In the genomic region with DNA sequence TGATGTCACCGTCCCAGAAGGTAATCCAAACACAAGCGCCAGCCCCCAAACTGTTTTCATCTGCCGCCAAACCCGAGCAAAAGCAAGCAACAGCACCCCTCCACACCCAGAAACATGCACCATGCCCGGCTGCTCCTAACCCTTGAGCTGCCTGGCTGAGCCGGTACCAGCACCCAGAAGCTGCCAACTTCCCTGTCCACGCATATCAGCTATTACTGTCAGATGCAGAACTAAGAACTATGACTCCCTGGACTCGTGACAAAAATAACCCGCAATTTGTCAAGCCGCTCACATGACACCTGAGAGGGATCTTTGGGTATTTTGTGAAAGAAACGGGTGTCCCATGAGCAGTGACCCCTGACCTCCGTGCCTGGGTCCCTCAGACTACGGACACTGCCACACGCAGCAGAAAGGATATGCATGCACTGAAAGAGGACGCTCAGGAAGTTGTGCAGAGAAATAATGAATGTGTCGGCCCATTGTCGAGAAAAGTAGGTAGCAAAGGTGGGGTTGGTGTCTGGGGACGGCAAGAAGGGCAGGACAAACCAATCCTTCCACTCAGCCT, we compare ENCODE assay signal across 16 mouse cellular contexts. TPM values are rescaled to one million over a fixed set of nuclear protein-coding genes. Genes with fewer than 3 reads are reported as not detected.
A peak's percentile ranks its signal among the peaks of the same experiment; 100 is the strongest.
DNase-seq lines count a peak whose midpoint lies in the region; ATAC-seq lines count a peak whose summit lies in the region.
"Had no signal": no experiment of that assay in that cellular context is flagged by ENCODE, and none has a peak within 500 bp of the region (broad histone marks: within the 10 kb centered on the region; RNA-seq: fewer than 3 reads in every experiment).

No protein-coding gene starts in this region.

- WGBS in heart, embryonic 13.5 days = 78% methylated on average over 18 of the region's 18 CpGs
- WGBS in midbrain, embryonic 13.5 days = 90% methylated on average over 18 of the region's 18 CpGs
- 88% methylated on average over 18 of the region's 18 CpGs for WGBS in midbrain, embryonic 10.5 days

- DNase-seq in heart, postnatal 4 days = no peak
- no peak for DNase-seq in midbrain, embryonic 10.5 days (ENCODE audit: low spot score)
- peak; percentile 51 for DNase-seq in liver
- DNase-seq in gastrocnemius, postnatal 4 days (ENCODE audit: low spot score in 2 of 2) = no peak
- DNase-seq: adrenal gland, adult 2 months; embryo, embryonic 11 days; layer of hippocampus, postnatal 36 days; thymus, postnatal 14 days had no signal

- no peaks in the 10 kb centered on the region for H3K9me3 ChIP-seq in heart, embryonic 13.5 days
- H3K9me3 ChIP-seq in midbrain, embryonic 13.5 days = no peaks in the 10 kb centered on the region
- no peaks in the 10 kb centered on the region for H3K9me3 ChIP-seq in midbrain, embryonic 10.5 days (replicated peaks)
- H3K9me3 ChIP-seq: forebrain, embryonic 13.5 days had no signal

- no peak for ATAC-seq in heart, embryonic 13.5 days (ENCODE audit: extremely low read depth, insufficient number of reproducible peaks, low FRiP score, low TSS enrichment)
- no peak for ATAC-seq in midbrain, embryonic 13.5 days
- ATAC-seq in megakaryocyte-erythroid progenitor cell, adult 5-6 weeks (replicated peaks; ENCODE audit: low FRiP score, low TSS enrichment, poor library complexity, severe bottlenecking) = peak; percentile 5; the same call in 1 of the 2 replicates
- ATAC-seq: CD4-positive, CD25-positive, alpha-beta regulatory T cell, adult 4 months; forebrain, embryonic 13.5 days; Patski had no signal

- peaks cover 58% of the 10 kb centered on the region for H3K36me3 ChIP-seq in heart, embryonic 13.5 days
- H3K36me3 ChIP-seq in midbrain, embryonic 13.5 days = peaks cover 47% of the 10 kb centered on the region
- peaks cover 64% of the 10 kb centered on the region for H3K36me3 ChIP-seq in midbrain, embryonic 10.5 days

- peak overlapping the region; percentile 19; the same call in 1 of the 2 replicates for H3K4me2 ChIP-seq in heart, embryonic 13.5 days
- no peak overlapping the region for H3K4me2 ChIP-seq in midbrain, embryonic 13.5 days (replicated peaks)
- H3K4me2 ChIP-seq: forebrain, embryonic 13.5 days had no signal

- 0 out of 2 replicates have a peak overlapping the region, but pooled peaks have one; percentile 21 for H3K27ac ChIP-seq in heart, embryonic 13.5 days (replicated peaks)
- H3K27ac ChIP-seq in midbrain, embryonic 13.5 days = no peak overlapping the region
- H3K27ac ChIP-seq in midbrain, embryonic 10.5 days (replicated peaks) = no peak overlapping the region
- H3K27ac ChIP-seq: forebrain, embryonic 13.5 days had no signal

- 0 out of 2 replicates have a peak overlapping the region, but pooled peaks have one; percentile 9 for H3K9ac ChIP-seq in heart, embryonic 13.5 days
- 0 out of 2 replicates have a peak overlapping the region, but pooled peaks have one; percentile 23 for H3K9ac ChIP-seq in midbrain, embryonic 13.5 days (replicated peaks)
- H3K9ac ChIP-seq: forebrain, embryonic 13.5 days had no signal

- H3K4me1 ChIP-seq in heart, embryonic 13.5 days = peaks cover 59% of the 10 kb centered on the region
- peaks cover 22% of the 10 kb centered on the region for H3K4me1 ChIP-seq in midbrain, embryonic 13.5 days (replicated peaks)
- peaks cover 19% of the 10 kb centered on the region for H3K4me1 ChIP-seq in midbrain, embryonic 10.5 days

- no peaks in the 10 kb centered on the region for H3K27me3 ChIP-seq in heart, embryonic 13.5 days (replicated peaks)
- H3K27me3 ChIP-seq in midbrain, embryonic 13.5 days = no peaks in the 10 kb centered on the region
- no peaks in the 10 kb centered on the region for H3K27me3 ChIP-seq in midbrain, embryonic 10.5 days (ENCODE audit: low read depth, poor library complexity, severe bottlenecking)
- H3K27me3 ChIP-seq: forebrain, embryonic 13.5 days; Patski had no signal

- no peak overlapping the region for H3K4me3 ChIP-seq in heart, embryonic 13.5 days
- no peak overlapping the region for H3K4me3 ChIP-seq in midbrain, embryonic 13.5 days (replicated peaks)
- H3K4me3 ChIP-seq in midbrain, embryonic 10.5 days = no peak overlapping the region
- H3K4me3 ChIP-seq: forebrain, embryonic 13.5 days had no signal

RNA-seq across cellular contexts. Expression of a gene that starts 2.9 kb away (rescaled TPM):
- 9.4 and 11.2 TPM in 2 replicates for polyA plus RNA-seq in heart, embryonic 13.5 days (2015; fragmentation: Nextera tagmentation; extraction: Ambion mirVana)
- 10 to 100 TPM; 19.1 to 22.7 TPM for total RNA-seq in heart, postnatal 4 days (2021)
- polyA plus RNA-seq in midbrain, embryonic 13.5 days (2015; fragmentation: Nextera tagmentation; extraction: Ambion mirVana) = 12.0 and 13.9 TPM in 2 replicates
- 11.4 and 13.0 TPM in 2 replicates for polyA plus RNA-seq in midbrain, embryonic 10.5 days (2016; fragmentation: Nextera tagmentation; extraction: Ambion mirVana)
- 19.9 and 24.4 TPM in 2 replicates for total RNA-seq in megakaryocyte-erythroid progenitor cell, adult 5-6 weeks (2014; fragmentation: Nextera tagmentation)
- total RNA-seq in megakaryocyte-erythroid progenitor cell, adult 5-6 weeks (2017) = 24.4 and 37.8 TPM in 2 replicates
- 10 to 100 TPM; 17.5 to 18.7 TPM for total RNA-seq in gastrocnemius, postnatal 4 days (2021)

RNA-seq across cellular contexts. Expression of a gene that starts 12.2 kb away (rescaled TPM):
- not detected in 2 replicates for polyA plus RNA-seq in heart, embryonic 13.5 days (2015; fragmentation: Nextera tagmentation; extraction: Ambion mirVana)
- total RNA-seq in heart, postnatal 4 days (2021) = not detected
- not detected in 2 replicates for polyA plus RNA-seq in midbrain, embryonic 13.5 days (2015; fragmentation: Nextera tagmentation; extraction: Ambion mirVana)
- not detected in 2 replicates for polyA plus RNA-seq in midbrain, embryonic 10.5 days (2016; fragmentation: Nextera tagmentation; extraction: Ambion mirVana)
- not detected in 2 replicates for total RNA-seq in megakaryocyte-erythroid progenitor cell, adult 5-6 weeks (2014; fragmentation: Nextera tagmentation)
- not detected in 2 replicates for total RNA-seq in megakaryocyte-erythroid progenitor cell, adult 5-6 weeks (2017)
- not detected for total RNA-seq in gastrocnemius, postnatal 4 days (2021)
- total RNA-seq: adrenal gland, adult 2 months; layer of hippocampus, postnatal 36 days had no signal
- polyA plus RNA-seq: adrenal gland, adult 2 months; forebrain, embryonic 13.5 days; heart, embryonic 14.5 days; lung, embryonic 16.5 days; Patski had no signal

RNA-seq across cellular contexts. Expression of a gene that starts 29.9 kb away (rescaled TPM):
- 8.6 and 9.2 TPM in 2 replicates for polyA plus RNA-seq in heart, embryonic 13.5 days (2015; fragmentation: Nextera tagmentation; extraction: Ambion mirVana)
- total RNA-seq in heart, postnatal 4 days (2021) = 1 to 10 TPM; 5.5 to 6.7 TPM
- polyA plus RNA-seq in midbrain, embryonic 13.5 days (2015; fragmentation: Nextera tagmentation; extraction: Ambion mirVana) = 11.6 and 12.1 TPM in 2 replicates
- 17.0 and 17.7 TPM in 2 replicates for polyA plus RNA-seq in midbrain, embryonic 10.5 days (2016; fragmentation: Nextera tagmentation; extraction: Ambion mirVana)
- total RNA-seq in megakaryocyte-erythroid progenitor cell, adult 5-6 weeks (2014; fragmentation: Nextera tagmentation) = 12.3 and 27.8 TPM in 2 replicates
- 5.6 and 8.5 TPM in 2 replicates for total RNA-seq in megakaryocyte-erythroid progenitor cell, adult 5-6 weeks (2017)
- total RNA-seq in gastrocnemius, postnatal 4 days (2021) = 1 to 10 TPM; 7.9 TPM

RNA-seq across cellular contexts. Expression of a gene that starts 44.8 kb away (rescaled TPM):
- 0.92 and 1.5 TPM in 2 replicates for polyA plus RNA-seq in heart, embryonic 13.5 days (2015; fragmentation: Nextera tagmentation; extraction: Ambion mirVana)
- total RNA-seq in heart, postnatal 4 days (2021) = 10 to 100 TPM in 1 of 2 experiments, 1 to 10 TPM in 1; 4.6 to 10.6 TPM
- polyA plus RNA-seq in midbrain, embryonic 13.5 days (2015; fragmentation: Nextera tagmentation; extraction: Ambion mirVana) = 0.96 and 1.5 TPM in 2 replicates
- 1.9 and 2.1 TPM in 2 replicates for polyA plus RNA-seq in midbrain, embryonic 10.5 days (2016; fragmentation: Nextera tagmentation; extraction: Ambion mirVana)
- 1.8 and 1.9 TPM in 2 replicates for total RNA-seq in megakaryocyte-erythroid progenitor cell, adult 5-6 weeks (2014; fragmentation: Nextera tagmentation)
- total RNA-seq in megakaryocyte-erythroid progenitor cell, adult 5-6 weeks (2017) = 2.2 and 3.7 TPM in 2 replicates
- 1 to 10 TPM; 8.6 to 9.7 TPM for total RNA-seq in gastrocnemius, postnatal 4 days (2021)
